Mouse (Mus musculus) kidney, embryonic 14.5 days (tissue): ENCODE data around the gene Esrrg. TPM values are rescaled to one million over a fixed set of nuclear protein-coding genes. Genes with fewer than 3 reads are reported as not detected.

Experiments
- ATAC-seq: fragments of 200-750 bp; cut with Nextera tagmentation; 2 replicates; pipeline ENCODE4 v1.8.0; 2017; ENCODE audit warnings: moderate number of reproducible peaks, mild to moderate bottlenecking, moderate TSS enrichment, moderate library complexity; ENCODE audit not compliant: low FRiP score, low TSS enrichment
- H3K27ac ChIP-seq: fragments of 300-500 bp; sonication (generic); 2 replicates; pipeline ENCODE4 v1.5.1; 2014; ENCODE audit warnings: low read depth, mild to moderate bottlenecking, low read length, moderate library complexity, mixed read lengths
- H3K27me3 ChIP-seq: fragments of 300-500 bp; sonication (generic); 2 replicates; pipeline ENCODE4 v1.6.1; 2014; ENCODE audit warnings: mild to moderate bottlenecking, low read length; ENCODE audit not compliant: control insufficient read depth, insufficient read depth
- H3K36me3 ChIP-seq: fragments of 300-500 bp; sonication (generic); 2 replicates; pipeline ENCODE4 v1.6.1; 2014; ENCODE audit warnings: low read length, mixed read lengths; ENCODE audit not compliant: control insufficient read depth, insufficient read depth
- H3K4me1 ChIP-seq: fragments of 300-500 bp; sonication (generic); 2 replicates; pipeline ENCODE4 v1.6.1; 2014; ENCODE audit warnings: low read length, mixed read lengths; ENCODE audit not compliant: control insufficient read depth, insufficient read depth
- H3K4me2 ChIP-seq: fragments of 300-500 bp; sonication (generic); replicated peaks from 2 replicates; pipeline ENCODE4 v1.6.1; 2014; ENCODE audit warnings: low read depth, mild to moderate bottlenecking, low read length
- H3K4me3 ChIP-seq: fragments of 300-500 bp; sonication (generic); 2 replicates; pipeline ENCODE4 v1.5.1; 2014; ENCODE audit warnings: mild to moderate bottlenecking, low read length
- H3K9ac ChIP-seq: fragments of 300-500 bp; sonication (generic); 2 replicates; pipeline ENCODE4 v1.6.1; 2014; ENCODE audit warnings: low read depth, mild to moderate bottlenecking, low read length, moderate library complexity
- H3K9me3 ChIP-seq: fragments of 300-500 bp; sonication (generic); 2 replicates; pipeline ENCODE4 v1.6.1; 2016; ENCODE audit warnings: low read length; ENCODE audit not compliant: control insufficient read depth
- WGBS: fragments of 180-500 bp; shearing (Covaris S2); extraction: QIAGEN DNeasy Blood & Tissue Kit; methylation state at CpG from one replicate; pipeline ENCODE4 v1.1.7; 2014; 5-methylcytosine and 5-hydroxymethylcytosine counted together
- polyA plus RNA-seq: library from polyadenylated mRNA; unstranded; fragments of >200 nt; fragmentation: Nextera tagmentation; extraction: Ambion mirVana; gene quantifications from 2 replicates; pipeline ENCODE4 v1.2.1, GENCODE M21; 2014

Esrrg gene
- polyA plus RNA-seq, 1 experiment from 2014 or later: 21.5 TPM

DNA sequence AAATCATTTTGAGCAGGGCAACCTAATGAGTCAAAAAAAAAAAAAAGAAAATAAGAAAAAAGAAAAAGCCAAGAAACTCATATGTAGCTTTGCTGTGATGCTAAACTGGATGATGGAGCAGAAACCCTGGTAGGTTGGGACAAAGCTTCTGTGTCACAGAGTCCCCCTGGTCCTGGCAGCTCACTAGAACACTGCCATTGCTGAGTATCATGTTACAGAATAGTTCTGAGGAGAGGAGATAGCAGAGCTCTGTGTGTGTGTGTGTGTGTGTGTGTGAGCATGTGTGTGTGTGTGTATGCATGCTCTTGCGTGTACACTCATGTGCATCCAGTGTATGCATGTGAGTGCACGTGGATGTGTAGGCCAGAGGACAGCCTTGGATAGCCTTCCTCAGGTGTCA lies 265.2 kb downstream of the Esrrg start:
- ATAC-seq: no peak
- no peak overlapping the region for H3K4me2 ChIP-seq
- H3K27me3 ChIP-seq: no peaks in the 10 kb centered on the region
- no peaks in the 10 kb centered on the region for H3K36me3 ChIP-seq
- no peak overlapping the region for H3K9ac ChIP-seq
- no peak overlapping the region for H3K27ac ChIP-seq
- WGBS: 70% methylated on average over 2 of the region's 2 CpGs
- H3K4me1 ChIP-seq: no peaks in the 10 kb centered on the region
- no peaks in the 10 kb centered on the region for H3K9me3 ChIP-seq
- no peak overlapping the region for H3K4me3 ChIP-seq

DNA sequence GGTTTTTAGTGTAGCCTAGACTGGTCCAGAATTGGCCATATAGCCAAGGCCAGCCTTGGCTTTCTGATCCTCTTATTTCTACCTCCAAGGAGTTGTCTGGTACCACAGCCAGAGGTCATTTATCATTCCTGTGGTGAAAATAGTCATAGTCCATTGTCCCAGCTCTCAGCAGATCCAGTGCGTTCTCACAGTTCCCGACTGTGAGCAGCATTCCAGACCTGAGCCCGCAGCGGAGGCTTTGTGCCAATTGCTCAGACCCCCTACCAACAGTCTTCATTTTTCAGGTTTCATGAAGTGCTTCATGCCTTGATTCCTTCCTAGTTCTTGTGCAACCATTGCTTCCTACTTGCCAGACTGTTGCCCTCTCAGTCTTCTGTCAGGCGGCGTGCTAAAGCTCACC lies 278.7 kb downstream of the Esrrg start:
- ATAC-seq: no peak
- H3K4me2 ChIP-seq: no peak overlapping the region
- H3K4me1 ChIP-seq: no peaks in the 10 kb centered on the region
- H3K36me3 ChIP-seq: no peaks in the 10 kb centered on the region
- H3K27me3 ChIP-seq: no peaks in the 10 kb centered on the region
- no peaks in the 10 kb centered on the region for H3K9me3 ChIP-seq
- 88% methylated on average over 6 of the region's 6 CpGs for WGBS
- H3K27ac ChIP-seq: no peak overlapping the region
- H3K9ac ChIP-seq: no peak overlapping the region
- H3K4me3 ChIP-seq: no peak overlapping the region

DNA sequence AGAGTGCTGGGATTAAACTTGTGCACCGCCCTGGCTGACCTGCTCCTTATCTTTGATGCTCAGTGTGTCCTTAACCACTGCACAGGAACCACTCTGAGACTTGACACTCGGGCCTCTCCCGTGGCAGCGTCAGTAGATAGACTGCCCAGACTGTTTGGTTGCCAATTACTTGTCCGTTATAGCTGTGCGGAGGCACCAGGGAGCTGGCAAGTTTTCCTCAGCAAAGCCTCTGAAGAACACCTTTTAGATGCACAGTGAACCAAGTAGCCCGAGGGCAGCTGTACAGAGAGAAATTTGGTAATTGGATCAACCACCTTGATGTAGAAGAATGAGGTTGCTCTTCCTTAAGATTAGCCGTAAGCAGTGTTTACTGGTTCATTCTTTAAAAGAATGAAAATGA lies 279.6 kb downstream of the Esrrg start:
- no peak overlapping the region for H3K9ac ChIP-seq
- H3K4me2 ChIP-seq: no peak overlapping the region
- H3K27ac ChIP-seq: no peak overlapping the region
- 73% methylated on average over 8 of the region's 8 CpGs for WGBS
- no peaks in the 10 kb centered on the region for H3K9me3 ChIP-seq
- H3K4me1 ChIP-seq: no peaks in the 10 kb centered on the region
- H3K4me3 ChIP-seq: no peak overlapping the region
- no peaks in the 10 kb centered on the region for H3K27me3 ChIP-seq
- ATAC-seq: no peak
- no peaks in the 10 kb centered on the region for H3K36me3 ChIP-seq

DNA sequence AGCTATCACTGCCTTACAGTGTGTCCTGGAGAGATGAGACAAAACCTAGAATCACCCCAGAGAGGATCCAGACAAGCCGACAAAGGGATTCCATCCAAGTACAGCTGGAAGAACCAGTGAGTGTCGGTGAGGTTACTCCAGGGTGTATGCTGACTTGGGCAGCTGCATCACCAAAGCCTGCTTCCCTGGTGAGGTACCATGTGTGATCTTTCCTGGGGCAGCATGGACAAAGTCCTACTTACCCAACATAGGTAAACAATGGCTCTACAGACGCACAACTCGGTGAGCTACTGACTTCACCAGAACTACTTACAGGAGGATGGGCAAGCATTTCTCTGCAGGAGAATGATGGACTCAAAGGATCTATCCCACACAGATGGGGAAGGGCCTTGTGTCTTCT lies 280.5 kb downstream of the Esrrg start:
- no peaks in the 10 kb centered on the region for H3K9me3 ChIP-seq
- no peak overlapping the region for H3K9ac ChIP-seq
- no peak for ATAC-seq
- WGBS: 96% methylated on average over 4 of the region's 4 CpGs
- H3K36me3 ChIP-seq: no peaks in the 10 kb centered on the region
- H3K4me2 ChIP-seq: no peak overlapping the region
- no peak overlapping the region for H3K4me3 ChIP-seq
- H3K4me1 ChIP-seq: no peaks in the 10 kb centered on the region
- H3K27ac ChIP-seq: no peak overlapping the region
- no peaks in the 10 kb centered on the region for H3K27me3 ChIP-seq

DNA sequence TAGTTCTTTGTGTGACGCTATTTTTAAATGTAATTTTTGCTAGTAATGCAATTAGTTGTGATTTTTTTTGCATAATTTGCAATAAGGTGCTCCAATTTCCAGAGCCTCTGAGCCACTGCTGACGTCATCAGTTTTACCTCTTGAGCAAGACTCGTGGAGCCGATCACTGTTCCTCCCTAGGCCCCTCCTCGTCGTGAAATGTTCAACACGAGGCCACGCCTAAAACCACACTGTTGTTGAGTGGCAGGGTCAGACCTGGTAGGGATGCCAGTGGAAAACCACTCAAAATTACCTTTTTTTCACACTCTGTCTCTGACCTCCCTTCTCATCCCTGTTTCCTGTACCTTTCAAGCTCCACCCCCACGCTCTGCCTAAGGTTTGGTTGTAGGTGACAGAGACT lies 282.7 kb downstream of the Esrrg start:
- H3K4me2 ChIP-seq: no peak overlapping the region
- no peaks in the 10 kb centered on the region for H3K9me3 ChIP-seq
- no peak overlapping the region for H3K27ac ChIP-seq
- no peak overlapping the region for H3K4me3 ChIP-seq
- no peaks in the 10 kb centered on the region for H3K36me3 ChIP-seq
- 82% methylated on average over 9 of the region's 9 CpGs for WGBS
- no peaks in the 10 kb centered on the region; the same call in 1 of the 2 replicates for H3K4me1 ChIP-seq
- no peaks in the 10 kb centered on the region for H3K27me3 ChIP-seq
- H3K9ac ChIP-seq: no peak overlapping the region
- no peak for ATAC-seq

DNA sequence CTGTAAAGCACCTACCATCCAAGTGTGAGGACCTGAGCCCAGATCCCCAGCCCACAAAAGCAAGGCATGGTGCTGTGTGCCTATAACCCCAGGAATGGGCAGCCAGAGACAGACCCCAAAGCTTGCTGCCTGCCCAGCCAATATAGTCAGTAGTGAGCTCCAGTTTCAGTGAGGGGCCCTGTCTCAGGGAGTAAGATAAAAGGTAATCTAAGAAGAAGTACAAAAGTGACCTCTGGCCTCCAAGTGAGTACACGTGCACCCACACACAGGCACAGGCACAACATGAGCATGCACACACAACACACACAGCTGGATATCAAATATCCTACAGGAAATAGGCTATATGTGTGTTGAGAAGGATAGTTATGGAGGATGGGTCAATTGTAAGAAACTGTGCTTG lies 286.9 kb downstream of the Esrrg start:
- no peaks in the 10 kb centered on the region for H3K27me3 ChIP-seq
- H3K36me3 ChIP-seq: no peaks in the 10 kb centered on the region
- no peaks in the 10 kb centered on the region for H3K9me3 ChIP-seq
- H3K27ac ChIP-seq: no peak overlapping the region
- no peak overlapping the region for H3K4me3 ChIP-seq
- H3K4me2 ChIP-seq: no peak overlapping the region
- ATAC-seq: 0 out of 2 replicates have a peak, but pooled peaks have one; percentile 69
- H3K4me1 ChIP-seq: no peaks in the 10 kb centered on the region; the same call in 1 of the 2 replicates
- WGBS: 24% methylated on average over 1 of the region's 1 CpGs
- H3K9ac ChIP-seq: no peak overlapping the region

DNA sequence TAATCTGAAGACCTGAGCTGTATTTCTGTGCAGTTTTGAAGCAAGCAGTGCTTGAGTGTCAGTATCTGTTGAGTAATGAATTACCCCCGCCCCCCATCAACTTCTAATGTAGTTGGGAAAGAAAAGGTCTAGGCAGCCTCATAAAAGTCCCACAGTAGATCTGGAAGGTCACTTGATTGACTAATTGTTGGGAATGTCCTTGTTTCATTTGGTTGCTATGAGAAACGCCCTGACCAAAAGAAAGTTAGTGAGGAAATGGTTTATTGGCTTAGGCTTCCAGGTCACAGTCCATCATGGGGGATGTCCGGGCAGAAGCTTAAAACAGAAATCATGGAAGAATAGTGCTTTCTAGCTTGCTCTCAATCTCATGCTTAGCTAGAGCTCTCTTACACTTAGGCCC lies 287.7 kb downstream of the Esrrg start:
- H3K9me3 ChIP-seq: no peaks in the 10 kb centered on the region
- no peak overlapping the region for H3K9ac ChIP-seq
- no peaks in the 10 kb centered on the region; the same call in 1 of the 2 replicates for H3K4me1 ChIP-seq
- no peaks in the 10 kb centered on the region for H3K36me3 ChIP-seq
- 52% methylated on average over 3 of the region's 3 CpGs for WGBS
- ATAC-seq: no peak
- H3K27me3 ChIP-seq: no peaks in the 10 kb centered on the region
- no peak overlapping the region for H3K4me3 ChIP-seq
- no peak overlapping the region for H3K4me2 ChIP-seq
- H3K27ac ChIP-seq: no peak overlapping the region

DNA sequence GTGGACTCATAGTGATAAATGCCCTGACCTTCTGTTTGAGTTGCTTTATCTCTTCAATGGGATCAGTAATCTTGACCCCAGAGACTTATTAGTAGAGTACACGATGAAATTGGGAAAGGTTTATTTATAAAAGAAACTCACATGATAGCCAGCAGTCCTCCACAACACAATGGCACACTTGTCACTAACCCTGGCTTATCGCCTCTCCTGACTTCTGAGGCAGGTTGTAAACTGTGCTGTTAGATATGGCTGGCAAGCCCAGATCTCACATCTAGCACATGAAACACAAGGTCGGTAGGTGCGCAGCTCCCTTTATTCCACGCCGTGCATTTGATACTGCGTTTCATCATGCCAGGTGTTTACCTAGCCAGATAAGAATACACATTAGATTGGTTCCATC lies 288.3 kb downstream of the Esrrg start:
- no peaks in the 10 kb centered on the region for H3K36me3 ChIP-seq
- H3K27ac ChIP-seq: no peak overlapping the region
- H3K4me3 ChIP-seq: no peak overlapping the region
- ATAC-seq: no peak
- no peaks in the 10 kb centered on the region for H3K27me3 ChIP-seq
- H3K4me1 ChIP-seq: no peaks in the 10 kb centered on the region; the same call in none of the 2 replicates
- 92% methylated on average over 7 of the region's 7 CpGs for WGBS
- no peak overlapping the region for H3K9ac ChIP-seq
- H3K9me3 ChIP-seq: no peaks in the 10 kb centered on the region
- H3K4me2 ChIP-seq: no peak overlapping the region

DNA sequence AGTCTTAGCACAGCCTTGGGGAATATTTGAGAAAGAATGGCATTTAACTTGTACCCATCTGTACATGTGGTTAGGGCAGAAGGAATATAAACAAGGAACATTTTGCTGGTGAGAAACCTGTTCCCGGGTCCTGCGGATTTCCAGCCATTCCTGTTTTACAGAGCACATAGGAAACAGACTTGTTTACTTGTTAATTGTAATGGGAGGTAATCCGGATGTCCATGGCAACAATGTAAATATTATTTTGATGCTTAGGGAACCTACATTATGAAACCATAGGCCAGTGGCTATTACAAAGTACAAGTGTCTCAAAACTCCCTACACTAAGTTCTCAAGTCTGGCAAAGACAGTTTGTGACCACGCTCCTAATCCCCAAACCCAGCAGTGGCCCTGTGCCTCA lies 290.9 kb downstream of the Esrrg start:
- ATAC-seq: no peak
- no peak overlapping the region for H3K9ac ChIP-seq
- H3K36me3 ChIP-seq: no peaks in the 10 kb centered on the region
- H3K9me3 ChIP-seq: no peaks in the 10 kb centered on the region
- H3K27me3 ChIP-seq: no peaks in the 10 kb centered on the region
- H3K4me1 ChIP-seq: no peaks in the 10 kb centered on the region; the same call in none of the 2 replicates
- H3K27ac ChIP-seq: no peak overlapping the region
- WGBS: 80% methylated on average over 4 of the region's 4 CpGs
- no peak overlapping the region for H3K4me2 ChIP-seq
- no peak overlapping the region for H3K4me3 ChIP-seq
